Mouse (Mus musculus): Measurements from ENCODE around the gene D930007J09Rik. TPM values are rescaled to one million over a fixed set of nuclear protein-coding genes. Genes with fewer than 3 reads are reported as not detected.

D930007J09Rik gene
- polyA plus RNA-seq, 1 experiment: not detected

DNA sequence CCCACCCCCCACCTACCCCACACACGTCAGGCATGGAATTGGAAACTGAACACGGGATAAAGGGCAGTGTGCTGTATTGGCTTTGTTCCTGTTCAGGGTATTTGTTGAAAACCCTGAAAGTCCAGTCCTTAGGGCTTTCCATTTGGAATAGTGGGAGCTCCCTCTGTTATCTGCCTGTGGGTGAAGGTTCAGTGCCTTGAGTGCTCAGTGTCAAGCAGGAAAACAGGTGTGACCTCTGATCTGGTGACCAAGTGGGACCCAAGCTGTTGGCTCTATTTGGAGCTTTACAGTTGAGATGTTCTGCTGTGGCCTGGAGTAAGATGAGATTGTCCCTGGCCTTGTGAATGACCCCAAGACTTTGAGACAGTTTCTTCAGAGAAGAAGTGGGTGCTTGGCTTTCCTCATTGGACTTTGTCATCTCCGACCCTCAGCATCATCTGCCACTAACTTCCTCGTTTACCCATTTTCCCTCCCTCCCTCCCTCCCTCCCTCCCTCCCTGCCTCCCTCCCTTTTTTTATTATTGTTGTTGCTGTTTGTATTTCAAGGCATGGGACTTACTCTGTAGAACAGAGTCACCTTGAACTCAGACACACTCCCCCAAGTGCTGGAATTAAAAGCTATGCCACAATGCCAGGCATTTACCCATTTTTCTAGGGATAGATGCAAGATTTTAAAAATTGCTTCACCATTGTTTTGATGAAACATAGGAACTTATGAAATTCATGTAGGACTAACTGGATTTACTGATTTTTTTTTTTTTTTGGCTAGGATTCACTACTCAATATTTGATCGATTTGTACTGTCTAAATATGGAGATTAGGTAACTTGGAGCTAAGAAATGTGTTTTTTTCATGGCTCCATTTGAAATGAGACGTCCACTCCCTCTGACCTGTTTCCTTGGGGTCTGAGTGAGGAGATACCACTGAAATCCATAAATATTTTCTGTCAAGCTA lies 22.0 kb upstream of the D930007J09Rik start:
- Histone ChIP-seq H3K79me2 (ENCODE audit: control insufficient read depth, insufficient read depth) (no peaks in the 10 kb centered on the region), H3K36me3 (ENCODE audit: control insufficient read depth, insufficient read depth) (peaks cover 8% of the 10 kb centered on the region), H3K27me3 (ENCODE audit: control insufficient read depth, insufficient read depth, insufficient read length) (no peaks in the 10 kb centered on the region), H3ac (ENCODE audit: control insufficient read depth, insufficient read length) (no peak overlapping the region), H3K4me3 (no peak overlapping the region), H3K4me2 (ENCODE audit: low read depth) (no peak overlapping the region)
- TF ChIP-seq MYOD1 (IDR thresholded peaks at IDR 0.05; ENCODE audit: control insufficient read depth in 1 of 3, insufficient read length in 2 of 3, low read depth in 2 of 3) (peak; percentile 38 to 72 (median 51)), USF1 (IDR thresholded peaks at IDR 0.05; ENCODE audit: low read depth) (no peak), POLR2AphosphoS2 (IDR thresholded peaks at IDR 0.05; ENCODE audit: insufficient read length, low read depth) (no peak), MYOG (IDR thresholded peaks at IDR 0.05; ENCODE audit: control insufficient read depth in 1 of 3, insufficient read depth in 1 of 3, insufficient read length in 2 of 3, low read depth in 2 of 3) (peak in 2 of 3 experiments; percentile 10 to 44)

DNA sequence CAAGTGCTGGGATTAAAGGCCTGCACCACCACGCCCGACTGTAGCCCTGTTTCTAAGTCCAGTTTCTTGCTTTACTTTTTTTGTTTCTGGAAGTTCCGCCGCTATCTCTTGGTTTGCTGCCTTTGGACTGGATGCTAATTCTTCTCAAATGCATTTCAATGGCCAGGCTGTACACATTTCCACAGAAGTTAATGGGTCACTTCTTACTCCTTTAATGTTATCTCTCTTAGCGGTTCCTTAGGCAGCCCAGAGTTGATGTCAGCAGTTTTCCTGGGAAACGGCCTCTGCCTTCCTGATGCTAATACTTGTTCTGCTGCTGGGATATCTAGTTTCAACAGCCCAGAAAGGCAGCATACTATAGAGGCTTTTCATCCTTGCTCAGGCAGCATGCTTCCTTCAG lies 20.5 kb upstream of the D930007J09Rik start:
- H3K27me3 ChIP-seq (ENCODE audit: control insufficient read depth, insufficient read depth, insufficient read length): no peaks in the 10 kb centered on the region
- H3K4me3 ChIP-seq: no peak overlapping the region
- peaks cover 15% of the 10 kb centered on the region for H3K36me3 ChIP-seq (ENCODE audit: control insufficient read depth, insufficient read depth)
- no peak overlapping the region for H3K4me2 ChIP-seq (ENCODE audit: low read depth)
- TF ChIP-seq TCF3 (IDR thresholded peaks at IDR 0.05; ENCODE audit: insufficient read length, low read depth): no peak
- TF ChIP-seq POLR2A (IDR thresholded peaks at IDR 0.05; ENCODE audit: insufficient read length, low read depth): no peak
- TF ChIP-seq SRF (IDR thresholded peaks at IDR 0.05; ENCODE audit: control insufficient read depth, insufficient read length, low read depth): no peak
- no peak for TF ChIP-seq POLR2AphosphoS2 (IDR thresholded peaks at IDR 0.05; ENCODE audit: insufficient read length, low read depth)
- no peak for TF ChIP-seq CEBPB (IDR thresholded peaks at IDR 0.05; ENCODE audit: insufficient read depth, poor library complexity, severe bottlenecking)
- no peak for TF ChIP-seq MYOG (IDR thresholded peaks at IDR 0.05; ENCODE audit: control insufficient read depth in 1 of 3, insufficient read depth in 1 of 3, insufficient read length in 2 of 3, low read depth in 2 of 3)
- no peak for TF ChIP-seq MAX (IDR thresholded peaks at IDR 0.05; ENCODE audit: low read depth)
- H3ac ChIP-seq (ENCODE audit: control insufficient read depth, insufficient read length): no peak overlapping the region
- H3K79me2 ChIP-seq (ENCODE audit: control insufficient read depth, insufficient read depth): no peaks in the 10 kb centered on the region

DNA sequence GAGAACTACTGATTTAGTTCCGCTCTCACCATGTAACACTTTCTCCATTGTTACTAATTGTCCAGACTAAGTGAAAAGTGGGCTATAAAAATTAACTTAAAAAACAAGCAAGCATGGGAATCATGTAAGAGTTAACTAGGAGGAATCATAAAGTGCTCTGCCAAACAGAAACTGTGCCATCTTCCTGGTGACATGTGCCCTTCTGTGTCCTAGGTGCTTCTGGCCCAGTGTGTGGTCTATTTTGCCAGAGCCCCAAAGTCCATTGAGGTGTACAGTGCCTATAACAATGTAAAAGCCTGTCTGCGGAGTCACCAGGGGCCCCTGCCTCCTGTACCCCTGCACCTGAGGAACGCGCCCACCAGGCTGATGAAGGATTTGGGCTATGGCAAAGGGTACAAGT lies 19.0 kb upstream of the D930007J09Rik start:
- TF ChIP-seq POLR2AphosphoS2 (IDR thresholded peaks at IDR 0.05; ENCODE audit: insufficient read length, low read depth) (no peak), SRF (IDR thresholded peaks at IDR 0.05; ENCODE audit: control insufficient read depth, insufficient read length, low read depth) (no peak), TCF3 (IDR thresholded peaks at IDR 0.05; ENCODE audit: insufficient read length, low read depth) (no peak), REST (IDR thresholded peaks at IDR 0.05; ENCODE audit: insufficient read depth, insufficient read length) (no peak), USF1 (IDR thresholded peaks at IDR 0.05; ENCODE audit: low read depth) (no peak), POLR2A (IDR thresholded peaks at IDR 0.05; ENCODE audit: insufficient read length, low read depth) (no peak), TCF12 (IDR thresholded peaks at IDR 0.05; ENCODE audit: insufficient read depth, poor library complexity, severe bottlenecking) (no peak), CEBPB (IDR thresholded peaks at IDR 0.05; ENCODE audit: insufficient read depth, poor library complexity, severe bottlenecking) (no peak), MYOD1 (IDR thresholded peaks at IDR 0.05; ENCODE audit: control insufficient read depth in 1 of 3, insufficient read length in 2 of 3, low read depth in 2 of 3) (no peak), E2F4 (IDR thresholded peaks at IDR 0.05; ENCODE audit: insufficient read depth) (no peak)

DNA sequence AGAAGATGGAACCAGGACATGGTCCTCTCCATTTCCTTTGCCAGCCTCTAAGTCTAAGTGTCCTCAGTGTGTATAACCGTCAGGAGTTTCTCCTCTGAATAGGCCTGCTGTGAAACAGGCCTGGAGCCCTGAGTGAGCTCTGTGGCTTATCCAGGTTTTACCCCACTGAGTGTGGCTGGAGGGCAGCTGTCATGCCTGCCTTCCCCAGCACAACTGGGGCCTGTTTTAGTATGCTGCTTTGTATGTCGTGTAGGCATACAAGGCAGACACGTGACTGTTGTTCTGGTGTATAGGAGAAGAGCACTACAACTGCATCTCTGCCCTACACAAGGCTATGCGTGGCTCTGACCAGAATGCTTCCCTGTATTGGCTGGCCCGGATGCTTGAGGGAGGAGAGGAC lies 17.3 kb upstream of the D930007J09Rik start:
- Histone ChIP-seq H3K27me3 (ENCODE audit: control insufficient read depth, insufficient read depth, insufficient read length) (no peaks in the 10 kb centered on the region), H3ac (ENCODE audit: control insufficient read depth, insufficient read length) (no peak overlapping the region), H3K36me3 (ENCODE audit: control insufficient read depth, insufficient read depth) (peaks cover 31% of the 10 kb centered on the region), H3K4me2 (ENCODE audit: low read depth) (peak overlapping the region; percentile 41), H3K4me3 (no peak overlapping the region), H3K79me2 (ENCODE audit: control insufficient read depth, insufficient read depth) (no peaks in the 10 kb centered on the region)
- TF ChIP-seq SRF (IDR thresholded peaks at IDR 0.05; ENCODE audit: control insufficient read depth, insufficient read length, low read depth): no peak
- TF ChIP-seq MYOG (IDR thresholded peaks at IDR 0.05; ENCODE audit: control insufficient read depth in 1 of 3, insufficient read depth in 1 of 3, insufficient read length in 2 of 3, low read depth in 2 of 3): peak; percentile 65 to 87 (median 67)
- no peak for TF ChIP-seq TCF3 (IDR thresholded peaks at IDR 0.05; ENCODE audit: insufficient read length, low read depth)
- no peak for TF ChIP-seq MAX (IDR thresholded peaks at IDR 0.05; ENCODE audit: low read depth)
- TF ChIP-seq MYOD1 (IDR thresholded peaks at IDR 0.05; ENCODE audit: control insufficient read depth in 1 of 3, insufficient read length in 2 of 3, low read depth in 2 of 3): peak; percentile 8 to 88 (median 77)

More for the DNA sequence above, 19.0 kb upstream of the D930007J09Rik start:
- Histone ChIP-seq H3K4me3 (no peak overlapping the region), H3K36me3 (ENCODE audit: control insufficient read depth, insufficient read depth) (peaks cover 21% of the 10 kb centered on the region), H3ac (ENCODE audit: control insufficient read depth, insufficient read length) (no peak overlapping the region), H3K27me3 (ENCODE audit: control insufficient read depth, insufficient read depth, insufficient read length) (no peaks in the 10 kb centered on the region), H3K4me2 (ENCODE audit: low read depth) (no peak overlapping the region), H3K79me2 (ENCODE audit: control insufficient read depth, insufficient read depth) (no peaks in the 10 kb centered on the region)

DNA sequence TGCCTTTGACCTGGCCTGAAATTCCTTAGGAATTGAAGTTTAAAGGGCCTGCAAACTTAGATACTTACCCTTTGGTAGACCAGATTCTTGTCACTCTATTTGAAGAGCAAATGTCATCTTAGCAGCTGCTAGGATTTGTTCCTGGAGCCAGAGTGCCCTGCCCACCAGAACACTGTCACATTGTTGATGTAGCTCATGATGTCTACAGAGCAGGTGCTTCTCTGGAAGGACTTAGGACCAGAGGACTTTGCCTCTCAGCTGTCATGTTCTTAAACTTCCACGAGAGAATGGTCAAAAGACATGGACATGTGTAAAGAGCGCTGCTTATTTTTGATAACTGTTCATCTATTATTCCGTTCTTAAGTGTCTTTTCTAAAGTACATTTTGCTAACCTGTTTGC lies 16.6 kb upstream of the D930007J09Rik start:
- Histone ChIP-seq H3ac (ENCODE audit: control insufficient read depth, insufficient read length) (no peak overlapping the region), H3K79me2 (ENCODE audit: control insufficient read depth, insufficient read depth) (no peaks in the 10 kb centered on the region), H3K36me3 (ENCODE audit: control insufficient read depth, insufficient read depth) (peaks cover 31% of the 10 kb centered on the region), H3K27me3 (ENCODE audit: control insufficient read depth, insufficient read depth, insufficient read length) (no peaks in the 10 kb centered on the region), H3K4me3 (no peak overlapping the region), H3K4me2 (ENCODE audit: low read depth) (peak overlapping the region; percentile 41)
- peak; percentile 14 for TF ChIP-seq TCF3 (IDR thresholded peaks at IDR 0.05; ENCODE audit: insufficient read length, low read depth)
- TF ChIP-seq POLR2AphosphoS2 (IDR thresholded peaks at IDR 0.05; ENCODE audit: insufficient read length, low read depth): no peak
- no peak for TF ChIP-seq E2F4 (IDR thresholded peaks at IDR 0.05; ENCODE audit: insufficient read depth)
- no peak for TF ChIP-seq POLR2A (IDR thresholded peaks at IDR 0.05; ENCODE audit: insufficient read length, low read depth)
- no peak for TF ChIP-seq MAX (IDR thresholded peaks at IDR 0.05; ENCODE audit: low read depth)
- TF ChIP-seq REST (IDR thresholded peaks at IDR 0.05; ENCODE audit: insufficient read depth, insufficient read length): no peak
- no peak for TF ChIP-seq SRF (IDR thresholded peaks at IDR 0.05; ENCODE audit: control insufficient read depth, insufficient read length, low read depth)
- peak; percentile 67 for TF ChIP-seq TCF12 (IDR thresholded peaks at IDR 0.05; ENCODE audit: insufficient read depth, poor library complexity, severe bottlenecking)
- peak in 2 of 3 experiments; percentile 58 to 89 for TF ChIP-seq MYOG (IDR thresholded peaks at IDR 0.05; ENCODE audit: control insufficient read depth in 1 of 3, insufficient read depth in 1 of 3, insufficient read length in 2 of 3, low read depth in 2 of 3)
- TF ChIP-seq USF1 (IDR thresholded peaks at IDR 0.05; ENCODE audit: low read depth): no peak
- TF ChIP-seq MYOD1 (IDR thresholded peaks at IDR 0.05; ENCODE audit: control insufficient read depth in 1 of 3, insufficient read length in 2 of 3, low read depth in 2 of 3): peak; percentile 89 to 97 (median 90)
- no peak for TF ChIP-seq CEBPB (IDR thresholded peaks at IDR 0.05; ENCODE audit: insufficient read depth, poor library complexity, severe bottlenecking)

Data from myocyte (in vitro differentiated cells).